Mouse (Mus musculus): ENCODE measurements around the gene Ivd. TPM values are rescaled to one million over a fixed set of nuclear protein-coding genes. Genes with fewer than 3 reads are reported as not detected.

The Ivd gene
- polyA plus RNA-seq, 1 experiment: 104 TPM

GRCm38 (mm10) chr2:118841186-118841585 is 20.6 kb upstream of the Ivd start:
- Histone ChIP-seq H3K4me1 (ENCODE audit: control insufficient read depth, insufficient read depth, low read length) (no peaks in the 10 kb centered on the region), H3K4me3 (ENCODE audit: insufficient read depth, low read length) (no peak overlapping the region), H3K27ac (ENCODE audit: insufficient read depth, low read length) (no peak overlapping the region)
- no peak for TF ChIP-seq POLR2A (IDR thresholded peaks at IDR 0.05; ENCODE audit: extremely low read depth, insufficient read depth, low read length)
- TF ChIP-seq CTCF (IDR thresholded peaks at IDR 0.05; ENCODE audit: extremely low read depth, insufficient read depth, low read length): no peak

GRCm38 (mm10) chr2:118841774-118842173 is 20.0 kb upstream of the Ivd start:
- Histone ChIP-seq H3K4me1 (ENCODE audit: control insufficient read depth, insufficient read depth, low read length) (no peaks in the 10 kb centered on the region), H3K27ac (ENCODE audit: insufficient read depth, low read length) (no peak overlapping the region), H3K4me3 (ENCODE audit: insufficient read depth, low read length) (no peak overlapping the region)
- no peak for TF ChIP-seq CTCF (IDR thresholded peaks at IDR 0.05; ENCODE audit: extremely low read depth, insufficient read depth, low read length)
- no peak for TF ChIP-seq POLR2A (IDR thresholded peaks at IDR 0.05; ENCODE audit: extremely low read depth, insufficient read depth, low read length)

- no peak overlapping the region for H3K4me3 ChIP-seq (ENCODE audit: insufficient read depth, low read length)
- H3K27ac ChIP-seq (ENCODE audit: insufficient read depth, low read length): no peak overlapping the region
- no peaks in the 10 kb centered on the region for H3K4me1 ChIP-seq (ENCODE audit: control insufficient read depth, insufficient read depth, low read length)
- TF ChIP-seq POLR2A (IDR thresholded peaks at IDR 0.05; ENCODE audit: extremely low read depth, insufficient read depth, low read length): no peak
- no peak for TF ChIP-seq CTCF (IDR thresholded peaks at IDR 0.05; ENCODE audit: extremely low read depth, insufficient read depth, low read length)
These were observed 17.3 kb upstream of the Ivd start for GRCm38 (mm10) chr2:118844427-118844826.

- H3K4me3 ChIP-seq (ENCODE audit: insufficient read depth, low read length): no peak overlapping the region
- no peak for TF ChIP-seq CTCF (IDR thresholded peaks at IDR 0.05; ENCODE audit: extremely low read depth, insufficient read depth, low read length)
- no peaks in the 10 kb centered on the region for H3K4me1 ChIP-seq (ENCODE audit: control insufficient read depth, insufficient read depth, low read length)
- no peak overlapping the region for H3K27ac ChIP-seq (ENCODE audit: insufficient read depth, low read length)
These were observed 15.5 kb upstream of the Ivd start for GRCm38 (mm10) chr2:118846246-118846645.

- no peak overlapping the region for H3K27ac ChIP-seq (ENCODE audit: insufficient read depth, low read length)
- no peak overlapping the region for H3K4me3 ChIP-seq (ENCODE audit: insufficient read depth, low read length)
- no peaks in the 10 kb centered on the region for H3K4me1 ChIP-seq (ENCODE audit: control insufficient read depth, insufficient read depth, low read length)
- TF ChIP-seq POLR2A (IDR thresholded peaks at IDR 0.05; ENCODE audit: extremely low read depth, insufficient read depth, low read length): no peak
- TF ChIP-seq CTCF (IDR thresholded peaks at IDR 0.05; ENCODE audit: extremely low read depth, insufficient read depth, low read length): no peak
These were observed 10.0 kb upstream of the Ivd start for GRCm38 (mm10) chr2:118851756-118852155.

- no peak overlapping the region; the same call in 1 of the 2 replicates for H3K27ac ChIP-seq (ENCODE audit: insufficient read depth, low read length)
- H3K4me1 ChIP-seq (ENCODE audit: control insufficient read depth, insufficient read depth, low read length): no peaks in the 10 kb centered on the region
- peak overlapping the region; percentile 44 for H3K4me3 ChIP-seq (ENCODE audit: insufficient read depth, low read length)
- no peak for TF ChIP-seq CTCF (IDR thresholded peaks at IDR 0.05; ENCODE audit: extremely low read depth, insufficient read depth, low read length)
- TF ChIP-seq POLR2A (IDR thresholded peaks at IDR 0.05; ENCODE audit: extremely low read depth, insufficient read depth, low read length): no peak
These were observed 554 bp downstream of the Ivd start for GRCm38 (mm10) chr2:118862340-118862675.

GRCm38 (mm10) chr2:118870601-118871000 is 8.8 kb downstream of the Ivd start:
- no peak overlapping the region for H3K27ac ChIP-seq (ENCODE audit: insufficient read depth, low read length)

GRCm38 (mm10) chr2:118871032-118871431 is 9.3 kb downstream of the Ivd start:
- H3K27ac ChIP-seq (ENCODE audit: insufficient read depth, low read length): no peak overlapping the region
- H3K4me3 ChIP-seq (ENCODE audit: insufficient read depth, low read length): no peak overlapping the region
- H3K4me1 ChIP-seq (ENCODE audit: control insufficient read depth, insufficient read depth, low read length): no peaks in the 10 kb centered on the region
- no peak for TF ChIP-seq POLR2A (IDR thresholded peaks at IDR 0.05; ENCODE audit: extremely low read depth, insufficient read depth, low read length)

More at GRCm38 (mm10) chr2:118870601-118871000, 8.8 kb downstream of the Ivd start:
- no peaks in the 10 kb centered on the region for H3K4me1 ChIP-seq (ENCODE audit: control insufficient read depth, insufficient read depth, low read length)
- H3K4me3 ChIP-seq (ENCODE audit: insufficient read depth, low read length): no peak overlapping the region
- TF ChIP-seq POLR2A (IDR thresholded peaks at IDR 0.05; ENCODE audit: extremely low read depth, insufficient read depth, low read length): no peak
- TF ChIP-seq CTCF (IDR thresholded peaks at IDR 0.05; ENCODE audit: extremely low read depth, insufficient read depth, low read length): no peak

- no peak for TF ChIP-seq POLR2A (IDR thresholded peaks at IDR 0.05; ENCODE audit: extremely low read depth, insufficient read depth, low read length)
- Histone ChIP-seq H3K4me1 (ENCODE audit: control insufficient read depth, insufficient read depth, low read length) (no peaks in the 10 kb centered on the region), H3K27ac (ENCODE audit: insufficient read depth, low read length) (no peak overlapping the region), H3K4me3 (ENCODE audit: insufficient read depth, low read length) (no peak overlapping the region)
These were observed 11.3 kb downstream of the Ivd start for GRCm38 (mm10) chr2:118873018-118873417.

- TF ChIP-seq CTCF (IDR thresholded peaks at IDR 0.05; ENCODE audit: extremely low read depth, insufficient read depth, low read length) (no peak), POLR2A (IDR thresholded peaks at IDR 0.05; ENCODE audit: extremely low read depth, insufficient read depth, low read length) (no peak)
- H3K27ac ChIP-seq (ENCODE audit: insufficient read depth, low read length): no peak overlapping the region
- H3K4me3 ChIP-seq (ENCODE audit: insufficient read depth, low read length): no peak overlapping the region
- no peaks in the 10 kb centered on the region for H3K4me1 ChIP-seq (ENCODE audit: control insufficient read depth, insufficient read depth, low read length)
These were observed 12.2 kb downstream of the Ivd start for GRCm38 (mm10) chr2:118873890-118874430.

- H3K4me1 ChIP-seq (ENCODE audit: control insufficient read depth, insufficient read depth, low read length): no peaks in the 10 kb centered on the region
These were observed 13.6 kb downstream of the Ivd start for GRCm38 (mm10) chr2:118875316-118875715.

More at GRCm38 (mm10) chr2:118875316-118875715, 13.6 kb downstream of the Ivd start:
- H3K4me3 ChIP-seq (ENCODE audit: insufficient read depth, low read length): no peak overlapping the region
- H3K27ac ChIP-seq (ENCODE audit: insufficient read depth, low read length): no peak overlapping the region
- no peak for TF ChIP-seq POLR2A (IDR thresholded peaks at IDR 0.05; ENCODE audit: extremely low read depth, insufficient read depth, low read length)
- no peak for TF ChIP-seq CTCF (IDR thresholded peaks at IDR 0.05; ENCODE audit: extremely low read depth, insufficient read depth, low read length)
